Mouse (Mus musculus) CH12.LX (cell line): Measurements from ENCODE around the gene Pnpla2. TPM values are rescaled to one million over a fixed set of nuclear protein-coding genes. Genes with fewer than 3 reads are reported as not detected.
A peak's percentile ranks its signal among the peaks of the same experiment; 100 is the strongest.

ENCODE experiments used
- DNase-seq: peaks from one replicate; pipeline ENCODE4 v3.0.0-alpha.2; 2013; ENCODE audit errors: extremely low read depth
- H3K27ac ChIP-seq: 2 replicates; pipeline ENCODE4 v1.5.1; 2012; ENCODE audit warnings: low read depth, mild to moderate bottlenecking, control low read depth, moderate library complexity; ENCODE audit not compliant: insufficient read depth
- H3K27me3 ChIP-seq: replicated peaks from 2 replicates; pipeline ENCODE3; 2012; ENCODE audit warnings: inconsistent platforms
- H3K36me3 ChIP-seq, 2 experiments: replicated peaks in 1 of 2; 2 replicates each; pipeline versions ENCODE3 to v1.6.1; 2012; ENCODE audit warnings: inconsistent platforms in 1 of 2, low read length in 1 of 2, mild to moderate bottlenecking in 1 of 2, mixed read lengths in 1 of 2, moderate library complexity in 1 of 2; ENCODE audit not compliant: control insufficient read depth in 1 of 2, insufficient read depth in 1 of 2
- H3K4me1 ChIP-seq, 2 experiments: 2 replicates each; pipeline ENCODE4 v1.6.1; 2012; ENCODE audit warnings: inconsistent platforms in 1 of 2, moderate library complexity in 1 of 2; ENCODE audit not compliant: insufficient read depth in 2 of 2, control insufficient read depth in 1 of 2
- H3K4me2 ChIP-seq: 2 replicates; pipeline ENCODE4 v1.6.1; 2012; ENCODE audit warnings: low read depth, mild to moderate bottlenecking, control low read depth; ENCODE audit not compliant: poor library complexity, insufficient read depth, severe bottlenecking
- H3K4me3 ChIP-seq, 3 experiments: fragments of 150-350 bp in 1 of 3; sonication (generic) in 1 of 3; replicated peaks in 1 of 3; 2 replicates each; pipeline versions ENCODE3 to v1.5.1; 2011 to 2012; ENCODE audit warnings: low read depth in 2 of 3, low read length in 2 of 3, mild to moderate bottlenecking in 2 of 3, moderate library complexity in 2 of 3, control low read depth in 1 of 3, improper control_type of control experiment in 1 of 3, inconsistent platforms in 1 of 3, mixed read lengths in 1 of 3; ENCODE audit not compliant: poor library complexity in 1 of 3
- H3K79me2 ChIP-seq: replicated peaks from 2 replicates; pipeline ENCODE4 v1.6.1; 2012; ENCODE audit warnings: mild to moderate bottlenecking, moderate library complexity; ENCODE audit not compliant: control insufficient read depth, poor library complexity, insufficient read depth, severe bottlenecking; ENCODE audit errors: extremely low read depth
- H3K9ac ChIP-seq: 2 replicates; pipeline ENCODE4 v1.6.1; 2012; ENCODE audit warnings: low read depth, mild to moderate bottlenecking, control low read depth, moderate library complexity; ENCODE audit not compliant: insufficient read depth
- H3K9me3 ChIP-seq: replicated peaks from 2 replicates; pipeline ENCODE3; 2012; ENCODE audit warnings: low read length, inconsistent platforms, mixed read lengths
- BHLHE40 ChIP-seq: IDR thresholded peaks from 2 replicates; pipeline ENCODE4 v1.6.1; 2011; ENCODE audit warnings: mild to moderate bottlenecking, low read depth, low read length, improper control_type of control experiment
- CTCF ChIP-seq, 2 experiments: IDR thresholded peaks in 1 of 2; conservative IDR thresholded peaks in 1 of 2; 2 replicates each; pipeline ENCODE4 v1.5.1; 2011 to 2012; ENCODE audit warnings: low read depth in 2 of 2, low read length in 2 of 2, improper control_type of control experiment in 1 of 2, inconsistent platforms in 1 of 2, mild to moderate bottlenecking in 1 of 2, moderate library complexity in 1 of 2
- E2F4 ChIP-seq: IDR thresholded peaks from 2 replicates; pipeline ENCODE4 v1.6.1; 2011; ENCODE audit warnings: low read depth, low read length, improper control_type of control experiment; ENCODE audit not compliant: insufficient replicate concordance
- ELF1 ChIP-seq: IDR thresholded peaks from 2 replicates; pipeline ENCODE4 v1.6.1; 2014; ENCODE audit warnings: low read depth, mild to moderate bottlenecking, inconsistent platforms, low read length, improper control_type of control experiment
- EP300 ChIP-seq: IDR thresholded peaks from 2 replicates; pipeline ENCODE4 v1.6.1; 2011; ENCODE audit warnings: low read length, improper control_type of control experiment
- HCFC1 ChIP-seq: IDR thresholded peaks from 2 replicates; pipeline ENCODE4 v1.6.1; 2012; ENCODE audit warnings: low read depth, mild to moderate bottlenecking, inconsistent platforms, low read length, improper control_type of control experiment
- IRF4 ChIP-seq: IDR thresholded peaks from 2 replicates; pipeline ENCODE4 v1.6.1; 2014; ENCODE audit warnings: low read depth, mild to moderate bottlenecking, inconsistent platforms, low read length, improper control_type of control experiment
- KAT2A ChIP-seq: IDR thresholded peaks from 2 replicates; pipeline ENCODE4 v1.6.1; 2012; ENCODE audit warnings: low read length, improper control_type of control experiment, inconsistent platforms; ENCODE audit not compliant: insufficient replicate concordance
- MAFK ChIP-seq: IDR thresholded peaks from 2 replicates; pipeline ENCODE4 v1.6.1; 2011; ENCODE audit warnings: low read length, improper control_type of control experiment; ENCODE audit not compliant: insufficient replicate concordance
- MAX ChIP-seq: IDR thresholded peaks from 2 replicates; pipeline ENCODE4 v1.6.1; 2011; ENCODE audit warnings: low read length, improper control_type of control experiment
- MAZ ChIP-seq: IDR thresholded peaks from 2 replicates; pipeline ENCODE4 v1.6.1; 2012; ENCODE audit warnings: low read depth, mild to moderate bottlenecking, inconsistent platforms, low read length, improper control_type of control experiment, moderate library complexity
- MXI1 ChIP-seq: IDR thresholded peaks from 2 replicates; pipeline ENCODE4 v1.6.1; 2011; ENCODE audit warnings: mild to moderate bottlenecking, low read depth, low read length, improper control_type of control experiment
- MYC ChIP-seq: IDR thresholded peaks from 2 replicates; pipeline ENCODE4 v1.6.1; 2011; ENCODE audit warnings: low read depth, mild to moderate bottlenecking, improper control_type of control experiment, low read length
- NELFE ChIP-seq: IDR thresholded peaks from 2 replicates; pipeline ENCODE4 v1.6.1; 2011; ENCODE audit warnings: low read depth, low read length, improper control_type of control experiment
- NRF1 ChIP-seq: IDR thresholded peaks from 2 replicates; pipeline ENCODE4 v1.6.1; 2014; ENCODE audit warnings: low read depth, mild to moderate bottlenecking, inconsistent platforms, low read length, improper control_type of control experiment, moderate library complexity
- POLR2A ChIP-seq: IDR thresholded peaks from 2 replicates; pipeline ENCODE4 v1.6.1; 2011; ENCODE audit warnings: low read depth, mild to moderate bottlenecking, improper control_type of control experiment, low read length
- POLR2AphosphoS2 ChIP-seq: IDR thresholded peaks from 2 replicates; pipeline ENCODE4 v1.6.1; 2011; ENCODE audit warnings: low read depth, low read length, improper control_type of control experiment
- SIN3A ChIP-seq: IDR thresholded peaks from 2 replicates; pipeline ENCODE4 v1.6.1; 2012; ENCODE audit warnings: low read length, improper control_type of control experiment, inconsistent platforms
- TBP ChIP-seq: conservative IDR thresholded peaks from 2 replicates; pipeline ENCODE4 v1.6.1; 2011; ENCODE audit warnings: low read depth, low read length, improper control_type of control experiment
- TCF12 ChIP-seq: IDR thresholded peaks from 2 replicates; pipeline ENCODE4 v1.6.1; 2014; ENCODE audit warnings: low read depth, mild to moderate bottlenecking, inconsistent platforms, low read length, improper control_type of control experiment
- USF1 ChIP-seq: IDR thresholded peaks from 2 replicates; pipeline ENCODE4 v1.6.1; 2014; ENCODE audit warnings: low read depth, mild to moderate bottlenecking, inconsistent platforms, low read length, improper control_type of control experiment
- USF2 ChIP-seq: conservative IDR thresholded peaks from 2 replicates; pipeline ENCODE4 v1.6.1; 2011; ENCODE audit warnings: low read depth, low read length, improper control_type of control experiment
- ZMIZ1 ChIP-seq: IDR thresholded peaks from 2 replicates; pipeline ENCODE4 v1.6.1; 2012; ENCODE audit warnings: low read depth, mild to moderate bottlenecking, inconsistent platforms, low read length, improper control_type of control experiment
- ZNF384 ChIP-seq: IDR thresholded peaks from 2 replicates; pipeline ENCODE4 v1.6.1; 2012; ENCODE audit warnings: low read depth, low read length, improper control_type of control experiment, inconsistent platforms
- dilution Hi-C: fragments of 300-500 bp; cut with MboI; formaldehyde crosslinking; loops from 2 replicates; pipeline ENCODE4 v1.14.3; 2020; ENCODE audit warnings: low sequenced_read_pairs; ENCODE audit not compliant: extremely low pct_unique_long_range_greater_than_20kb, extremely low pct_ligation_motif_present
- in situ Hi-C: fragments of 300-500 bp; cut with MboI; formaldehyde crosslinking; loops from 3 replicates; pipeline ENCODE4 v1.14.3; 2019; ENCODE audit warnings: low sequenced_read_pairs, low pct_ligation_motif_present, low pct_unique_long_range_greater_than_20kb, mixed read lengths
- polyA plus RNA-seq: library from polyadenylated mRNA; unstranded; fragments of >175 nt; gene quantifications from 2 replicates; pipeline ENCODE4 v1.2.1, GENCODE M21; 2012; ENCODE audit warnings: low read depth; ENCODE audit not compliant: insufficient read length
- total RNA-seq, 2 experiments: library from RNA; depleted of rRNA; stranded (reverse); fragments of 300-350 nt in 1 of 2; fragments of >200 nt in 1 of 2; gene quantifications; 2 replicates each; pipeline ENCODE4 v1.2.3; 2012 to 2014

Pnpla2 gene
- total and polyA plus RNA-seq, 3 experiments = 2.8 to 29.6 (median 11.7) TPM

DNA sequence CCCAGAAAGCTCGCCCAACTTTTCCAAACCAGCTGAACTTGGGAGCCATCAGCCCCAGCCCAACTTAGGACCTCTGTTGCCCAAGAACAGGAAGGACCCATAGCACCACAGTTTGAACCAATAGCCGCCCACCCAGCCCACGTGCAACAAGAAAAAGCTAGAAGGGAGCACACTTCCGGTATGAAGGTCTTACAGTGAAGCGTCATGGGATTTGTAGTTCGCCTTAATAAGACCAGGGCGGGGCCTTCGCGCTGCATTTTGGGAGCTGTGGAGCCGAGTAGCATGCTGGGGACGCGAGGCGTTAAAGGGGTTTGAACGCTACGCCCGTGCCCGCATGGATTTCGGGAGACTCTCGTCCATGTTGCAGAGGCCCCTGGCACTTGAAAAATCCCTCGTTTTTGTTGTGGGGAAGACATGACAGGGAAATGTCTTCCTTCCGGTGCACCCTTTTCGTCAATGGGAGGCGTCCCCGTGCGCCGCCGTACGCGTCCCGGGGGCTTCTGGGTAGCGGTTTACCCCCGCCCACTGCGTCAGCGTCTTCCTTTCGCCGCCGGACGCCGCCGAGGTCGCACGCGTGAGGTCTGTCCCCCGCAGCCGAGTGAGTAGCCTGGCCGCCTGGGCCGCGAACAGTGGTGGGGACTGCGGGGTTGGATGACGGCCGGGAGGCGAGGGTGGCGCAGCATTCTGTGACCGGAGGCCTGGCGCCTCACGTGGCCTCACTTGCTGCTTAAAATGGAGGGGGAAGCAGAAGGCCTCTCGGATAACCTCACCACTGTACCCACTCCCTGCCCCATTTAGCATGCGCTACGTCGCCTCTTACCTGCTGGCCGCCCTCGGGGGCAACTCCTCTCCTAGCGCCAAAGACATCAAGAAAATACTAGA, 7.6 kb upstream of the Pnpla2 start, which contains the start of gene Rplp2:
TSS of gene Rplp2 (plus strand) at position 261 of the 882 bp plus-strand sequence.
- Histone ChIP-seq H3K36me3 (peaks cover 33 to 44% of the 10 kb centered on the region in 2 experiments), H3K27me3 (no peaks in the 10 kb centered on the region), H3K4me1 (peaks cover 3 to 46% of the 10 kb centered on the region in 2 experiments; a peak in 3 of 4 replicates), H3K9me3 (no peaks in the 10 kb centered on the region), H3K4me2 (peak within 1 kb of the TSS; percentile 74), H3K79me2 (peaks cover 26% of the 10 kb centered on the region), H3K27ac (peak within 1 kb of the TSS; percentile 63), H3K4me3 (peak within 1 kb of the TSS; percentile 71 to 97 (median 97)), H3K9ac (peak within 1 kb of the TSS; percentile 95)
- DNase-seq = peak; percentile 97
- in situ Hi-C loops (no loop called here), dilution Hi-C loops (no loop called here)
- TF ChIP-seq USF1 (peak; percentile 68), MYC (peak; percentile 99), POLR2AphosphoS2 (0 out of 2 replicates have a peak, but pooled peaks have one; percentile 77), KAT2A (peak; percentile 83; the same call in 1 of the 2 replicates), MXI1 (peak; percentile 99), ELF1 (peak; percentile 94), ZMIZ1 (peak; percentile 52), HCFC1 (peak; percentile 95), MAZ (0 out of 2 replicates have a peak, but pooled peaks have one; percentile 20), CTCF (conservative IDR thresholded peaks at IDR 0.05 in 1 of 2, IDR thresholded peaks at IDR 0.05 in 1 of 2; ENCODE audit: low read depth in 2 of 2, low read length in 2 of 2) (no peak), ZNF384 (peak; percentile 68), POLR2A (peak; percentile 93), IRF4 (no peak), BHLHE40 (peak; percentile 73), SIN3A (peak; percentile 93), MAFK (no peak), NELFE (peak; percentile 98), USF2 (0 out of 2 replicates have a peak, but pooled peaks have one; percentile 15), NRF1 (peak; percentile 61), TBP (peak; percentile 65), EP300 (no peak), MAX (peak; percentile 97), E2F4 (no peak), TCF12 (peak; percentile 90)
